Mouse (Mus musculus): ENCODE measurements at regions not wholly inside any gene's neighbourhood (a gene's known extent, or its start where the extent isn't known, plus 50 kb on each side); places are given as distances from the start of the nearest gene placed in this dataset.

GRCm38 (mm10) chr4:82037473-82037872, 594.9 kb upstream of the Mpdz start:
- TF ChIP-seq CTCF (conservative IDR thresholded peaks at IDR 0.05; ENCODE audit: insufficient read depth, insufficient read length, low read depth, low read length) (no peak), POLR2A (IDR thresholded peaks at IDR 0.05; ENCODE audit: low read depth, low read length) (no peak)

All from kidney, adult 2 months (tissue).